Mouse (Mus musculus) B cell, adult 62 days (primary cell): ENCODE results near the gene Mysm1. TPM values are rescaled to one million over a fixed set of nuclear protein-coding genes. Genes with fewer than 3 reads are reported as not detected.

Experiments used
- total RNA-seq: library from RNA; stranded (reverse); gene quantifications from 4 replicates; pipeline ENCODE4 v1.2.4, GENCODE M21; 2023

Gene Mysm1
- total RNA-seq = 66.2 to 76.9 TPM (median 73.3 TPM) in 4 replicates

DNA sequence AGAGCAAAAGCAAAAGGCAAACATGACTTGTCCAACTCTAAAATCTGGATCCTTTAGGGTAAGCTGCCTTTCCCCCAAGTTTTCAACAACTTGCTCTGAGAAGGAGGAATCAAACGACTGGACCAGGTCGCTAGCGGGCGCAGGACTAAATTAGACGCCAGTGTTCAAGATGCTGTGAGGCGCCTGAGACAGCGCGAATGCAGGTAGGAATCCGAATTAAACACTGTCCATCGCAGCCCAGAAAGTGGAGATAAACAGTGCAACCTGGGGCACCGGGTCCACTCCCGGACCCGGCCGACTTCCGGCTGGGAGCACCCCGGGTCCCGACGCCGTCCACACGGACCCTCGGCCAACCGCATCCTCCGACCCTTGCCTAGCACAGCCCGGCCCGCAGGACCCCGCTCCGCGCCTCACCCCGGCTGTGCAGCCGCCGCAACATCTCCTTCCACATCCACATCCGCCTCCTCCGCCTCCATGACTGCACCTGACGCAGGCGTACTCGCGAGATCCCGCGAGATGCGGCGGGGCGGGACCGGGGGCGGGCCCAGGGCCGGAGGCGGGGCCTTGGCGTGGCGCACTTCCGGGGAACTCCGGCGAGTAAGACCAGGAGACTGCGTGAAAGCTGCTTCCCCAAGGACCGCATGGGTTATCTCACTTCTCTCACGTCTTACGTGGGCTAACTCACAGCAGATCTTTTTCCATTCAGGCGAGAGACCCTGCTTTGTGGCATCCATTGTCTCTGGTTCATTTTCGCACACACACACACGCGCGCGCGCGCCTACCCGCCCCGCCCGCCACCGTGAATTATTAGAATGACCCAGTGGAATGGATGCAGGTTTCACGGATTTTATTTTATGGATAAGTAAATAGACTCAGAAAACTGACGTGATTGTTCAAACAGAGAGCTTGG, at the start of gene Mysm1:
Mysm1 (minus strand) TSS at position 511 of the 910 bp plus-strand sequence.

DNA sequence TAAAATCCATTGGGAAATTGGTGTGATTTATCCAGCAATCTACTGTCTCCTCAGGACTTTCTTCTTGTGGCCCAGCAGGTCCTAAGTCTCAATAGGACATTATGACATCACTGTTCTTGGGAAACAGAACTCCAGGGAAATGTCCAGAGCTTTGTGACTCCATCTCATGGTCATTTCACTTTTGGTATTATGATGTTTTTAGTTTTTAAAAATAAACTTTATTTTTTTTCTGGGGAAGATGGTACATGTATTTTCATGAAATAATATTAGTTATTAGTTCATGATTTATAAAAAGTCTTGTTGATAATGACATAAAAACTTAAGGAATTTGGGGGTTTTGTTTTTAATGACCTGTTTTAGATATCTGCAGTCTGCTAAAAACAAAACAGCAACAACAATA, 50.2 kb downstream of the Mysm1 start, which contains the start of gene Eqtn:
Eqtn (minus strand) TSS at position 101 of the 400 bp plus-strand sequence.

Other genes with a start within 250 kb of the Mysm1 start
- gene Tek, start 239.8 kb downstream of the Mysm1 start, total RNA-seq = not detected in 4 replicates
- gene Eqtn, start 50.3 kb downstream of the Mysm1 start, total RNA-seq = 0.52 to 1.1 TPM (median 0.85 TPM) in 3 of 4 replicates, not detected in the other
- gene Jun, start 73.1 kb upstream of the Mysm1 start, total RNA-seq = 1,218 to 1,650 TPM (median 1,460 TPM) in 4 replicates